Mouse (Mus musculus) liver, embryonic 11.5 days (tissue): ENCODE measurements around the gene Loxl1. TPM values are rescaled to one million over a fixed set of nuclear protein-coding genes. Genes with fewer than 3 reads are reported as not detected.

ENCODE experiments used
- ATAC-seq: fragments of 200-750 bp; cut with Nextera tagmentation; replicated peaks from 2 replicates; pipeline ENCODE4 v1.8.0; 2017; ENCODE audit warnings: moderate number of reproducible peaks, mild to moderate bottlenecking, moderate TSS enrichment, moderate library complexity; ENCODE audit not compliant: low FRiP score
- DNase-seq: peaks from one replicate; pipeline ENCODE4 v3.0.0-alpha.2; 2017; ENCODE audit warnings: low spot score
- H3K27ac ChIP-seq: fragments of 300-500 bp; sonication (generic); 2 replicates; pipeline ENCODE4 v1.5.1; 2014; ENCODE audit warnings: mild to moderate bottlenecking, low read depth, low read length, control low read depth
- H3K27me3 ChIP-seq: fragments of 300-500 bp; sonication (generic); replicated peaks from 2 replicates; pipeline ENCODE4 v1.6.1; 2014; ENCODE audit warnings: low read length, mixed read lengths; ENCODE audit not compliant: control insufficient read depth, insufficient read depth
- H3K36me3 ChIP-seq: fragments of 300-500 bp; sonication (generic); 2 replicates; pipeline ENCODE4 v1.6.1; 2014; ENCODE audit warnings: mild to moderate bottlenecking, low read length, moderate library complexity, mixed read lengths; ENCODE audit not compliant: control insufficient read depth, insufficient read depth
- H3K4me1 ChIP-seq: fragments of 300-500 bp; sonication (generic); replicated peaks from 2 replicates; pipeline ENCODE4 v1.6.1; 2014; ENCODE audit warnings: low read length, mixed read lengths; ENCODE audit not compliant: control insufficient read depth, insufficient read depth
- H3K4me2 ChIP-seq: fragments of 300-500 bp; sonication (generic); 2 replicates; pipeline ENCODE4 v1.6.1; 2014; ENCODE audit warnings: mild to moderate bottlenecking, control low read depth, moderate library complexity
- H3K4me3 ChIP-seq: fragments of 300-500 bp; sonication (generic); 2 replicates; pipeline ENCODE4 v1.5.1; 2014; ENCODE audit warnings: low read depth, low read length, control low read depth
- H3K9ac ChIP-seq: fragments of 300-500 bp; sonication (generic); 2 replicates; pipeline ENCODE4 v1.6.1; 2014; ENCODE audit warnings: low read depth, low read length, control low read depth
- H3K9me3 ChIP-seq: fragments of 300-500 bp; sonication (generic); 2 replicates; pipeline ENCODE4 v1.6.1; 2016; ENCODE audit warnings: low read length, inconsistent platforms, mixed read lengths; ENCODE audit not compliant: control insufficient read depth
- WGBS: fragments of 180-500 bp; shearing (Covaris S2); extraction: QIAGEN DNeasy Blood & Tissue Kit; methylation state at CpG from one replicate; pipeline ENCODE4 v1.1.7; 2014; 5-methylcytosine and 5-hydroxymethylcytosine counted together
- polyA plus RNA-seq: library from polyadenylated mRNA; unstranded; fragments of >200 nt; fragmentation: Nextera tagmentation; extraction: Ambion mirVana; gene quantifications from 2 replicates; pipeline ENCODE4 v1.2.1, GENCODE M21; 2014

The Loxl1 gene
- polyA plus RNA-seq, 1 experiment from 2014 or later, result 11.0 TPM

- H3K9ac ChIP-seq, result no peak overlapping the region
- H3K27me3 ChIP-seq, result peaks cover 39% of the 10 kb centered on the region
- 64% methylated on average over 7 of the region's 7 CpGs for WGBS
- H3K4me2 ChIP-seq, result no peak overlapping the region
- H3K36me3 ChIP-seq, result no peaks in the 10 kb centered on the region
- DNase-seq, result no peak
- no peak overlapping the region for H3K27ac ChIP-seq
- peaks cover 8% of the 10 kb centered on the region for H3K4me1 ChIP-seq
- H3K9me3 ChIP-seq, result no peaks in the 10 kb centered on the region
- no peak overlapping the region for H3K4me3 ChIP-seq
- no peak for ATAC-seq
Observed at GRCm38 (mm10) chr9:58316784-58317183, 3.8 kb upstream of the Loxl1 start.

- H3K9me3 ChIP-seq, result no peaks in the 10 kb centered on the region
- H3K9ac ChIP-seq, result no peak overlapping the region
- no peaks in the 10 kb centered on the region for H3K36me3 ChIP-seq
- no peak overlapping the region for H3K27ac ChIP-seq
- DNase-seq, result no peak
- WGBS, result 87% methylated on average over 2 of the region's 2 CpGs
- H3K4me1 ChIP-seq, result peaks cover 8% of the 10 kb centered on the region
- H3K27me3 ChIP-seq, result peaks cover 48% of the 10 kb centered on the region
- ATAC-seq, result no peak
- H3K4me3 ChIP-seq, result no peak overlapping the region
- H3K4me2 ChIP-seq, result no peak overlapping the region
Observed at GRCm38 (mm10) chr9:58315850-58316249, 2.9 kb upstream of the Loxl1 start.

- DNase-seq (no peak), ATAC-seq (no peak)
- Histone ChIP-seq H3K27me3 (peaks cover 55% of the 10 kb centered on the region), H3K36me3 (no peaks in the 10 kb centered on the region), H3K4me2 (no peak overlapping the region), H3K27ac (no peak overlapping the region), H3K4me3 (no peak overlapping the region), H3K9me3 (no peaks in the 10 kb centered on the region), H3K9ac (no peak overlapping the region), H3K4me1 (peaks cover 8% of the 10 kb centered on the region)
- WGBS, result 56% methylated on average over 5 of the region's 5 CpGs
Observed at GRCm38 (mm10) chr9:58314682-58315360, 1.8 kb upstream of the Loxl1 start.

GRCm38 (mm10) chr9:58312196-58312943 lies 616 bp downstream of the Loxl1 start:
- ATAC-seq (no peak; the same call in 1 of the 2 replicates), DNase-seq (no peak)
- 3% methylated on average over 72 of the region's 72 CpGs for WGBS

GRCm38 (mm10) chr9:58311191-58311910 lies 1.6 kb downstream of the Loxl1 start:
- peak overlapping the region; percentile 72 for H3K4me2 ChIP-seq
- no peaks in the 10 kb centered on the region for H3K9me3 ChIP-seq
- no peaks in the 10 kb centered on the region for H3K36me3 ChIP-seq
- peaks cover 58% of the 10 kb centered on the region for H3K27me3 ChIP-seq
- WGBS, result 58% methylated on average over 33 of the region's 33 CpGs
- H3K27ac ChIP-seq, result no peak overlapping the region
- no peak overlapping the region for H3K9ac ChIP-seq
- peaks cover 13% of the 10 kb centered on the region for H3K4me1 ChIP-seq
- H3K4me3 ChIP-seq, result peak overlapping the region; percentile 46
- no peak for DNase-seq
- no peak for ATAC-seq

More at GRCm38 (mm10) chr9:58312196-58312943, 616 bp downstream of the Loxl1 start:
- no peaks in the 10 kb centered on the region for H3K36me3 ChIP-seq
- H3K27ac ChIP-seq, result no peak overlapping the region; the same call in 1 of the 2 replicates
- peak overlapping the region; percentile 72 for H3K4me2 ChIP-seq
- peaks cover 59% of the 10 kb centered on the region for H3K27me3 ChIP-seq
- H3K9ac ChIP-seq, result peak overlapping the region; percentile 52; the same call in 1 of the 2 replicates
- peak overlapping the region; percentile 46 for H3K4me3 ChIP-seq
- no peaks in the 10 kb centered on the region for H3K9me3 ChIP-seq
- H3K4me1 ChIP-seq, result peaks cover 13% of the 10 kb centered on the region

GRCm38 (mm10) chr9:58310043-58310660 lies 2.8 kb downstream of the Loxl1 start:
- no peak overlapping the region for H3K9ac ChIP-seq
- DNase-seq, result no peak
- ATAC-seq, result no peak
- H3K4me1 ChIP-seq, result peaks cover 13% of the 10 kb centered on the region
- H3K4me3 ChIP-seq, result no peak overlapping the region
- no peak overlapping the region for H3K27ac ChIP-seq
- H3K36me3 ChIP-seq, result no peaks in the 10 kb centered on the region
- 78% methylated on average over 14 of the region's 14 CpGs for WGBS
- no peak overlapping the region for H3K4me2 ChIP-seq
- H3K27me3 ChIP-seq, result peaks cover 51% of the 10 kb centered on the region
- no peaks in the 10 kb centered on the region for H3K9me3 ChIP-seq

GRCm38 (mm10) chr9:58308395-58308794 lies 4.6 kb downstream of the Loxl1 start:
- peaks cover 14% of the 10 kb centered on the region for H3K4me1 ChIP-seq
- no peak overlapping the region for H3K9ac ChIP-seq
- no peak for ATAC-seq
- no peak overlapping the region for H3K27ac ChIP-seq
- no peak overlapping the region for H3K4me3 ChIP-seq
- H3K27me3 ChIP-seq, result peaks cover 36% of the 10 kb centered on the region
- DNase-seq, result no peak
- no peaks in the 10 kb centered on the region for H3K36me3 ChIP-seq
- no peak overlapping the region for H3K4me2 ChIP-seq
- 48% methylated on average over 6 of the region's 6 CpGs for WGBS
- no peaks in the 10 kb centered on the region for H3K9me3 ChIP-seq

- Histone ChIP-seq H3K27ac (no peak overlapping the region), H3K4me1 (peaks cover 14% of the 10 kb centered on the region), H3K36me3 (no peaks in the 10 kb centered on the region), H3K4me2 (no peak overlapping the region), H3K27me3 (peaks cover 10% of the 10 kb centered on the region), H3K4me3 (no peak overlapping the region), H3K9ac (no peak overlapping the region), H3K9me3 (no peaks in the 10 kb centered on the region)
- ATAC-seq, result no peak
- 22% methylated on average over 6 of the region's 6 CpGs for WGBS
- no peak for DNase-seq
Observed at GRCm38 (mm10) chr9:58305686-58306085, 7.3 kb downstream of the Loxl1 start.
